Mouse (Mus musculus): ENCODE results near the gene Ccnb2.
A peak's percentile ranks its signal among the peaks of the same experiment; 100 is the strongest.
"Not testable (repeated sequence)": the region's sequence is repeated elsewhere in the genome, so short reads cannot be mapped to it uniquely, and the experiment has no call there.

Gene Ccnb2

DNA sequence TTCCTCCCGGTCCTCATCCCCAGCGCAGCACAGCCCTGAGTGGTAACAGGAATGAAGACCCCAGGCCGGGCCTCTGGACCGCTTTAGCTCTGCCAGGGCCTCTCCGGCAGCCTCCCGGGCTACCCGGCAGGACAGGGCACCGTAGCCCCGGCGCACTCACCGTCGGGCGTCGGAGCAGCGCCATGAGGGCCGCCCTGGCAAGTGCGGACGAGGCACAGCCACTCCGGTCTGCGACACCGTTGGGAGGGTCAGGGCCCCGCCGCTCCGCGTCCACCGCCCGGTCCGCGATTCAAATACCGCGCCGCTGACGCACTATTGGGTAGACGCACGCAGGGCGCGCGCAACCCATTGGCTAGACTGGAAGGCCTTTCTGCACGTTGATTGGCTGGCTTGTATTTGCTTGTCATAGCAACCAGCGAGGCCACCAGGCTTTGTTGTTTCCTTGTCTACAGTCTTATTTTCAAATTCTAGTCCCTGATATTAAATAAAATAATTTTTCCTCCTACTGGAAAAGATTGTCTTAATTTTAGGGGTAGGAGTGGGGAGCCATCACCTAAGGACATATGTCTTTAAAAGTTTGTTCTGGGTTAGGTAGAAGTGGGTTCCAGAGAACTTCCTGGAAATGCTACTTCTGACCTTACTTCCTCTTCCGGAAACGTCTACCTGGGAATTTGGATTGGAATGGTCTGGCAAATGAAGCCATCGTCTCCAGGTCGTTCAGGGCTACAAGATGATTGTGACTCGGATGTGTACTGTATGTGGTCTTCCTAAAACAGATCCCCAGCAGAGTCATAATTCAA, at the start of gene Ccnb2:
TSS of gene Ccnb2 (minus strand) at position 291 of the 800 bp plus-strand sequence.
- peak; percentile 65 for DNase-seq (ENCODE audit: low spot score)

DNA sequence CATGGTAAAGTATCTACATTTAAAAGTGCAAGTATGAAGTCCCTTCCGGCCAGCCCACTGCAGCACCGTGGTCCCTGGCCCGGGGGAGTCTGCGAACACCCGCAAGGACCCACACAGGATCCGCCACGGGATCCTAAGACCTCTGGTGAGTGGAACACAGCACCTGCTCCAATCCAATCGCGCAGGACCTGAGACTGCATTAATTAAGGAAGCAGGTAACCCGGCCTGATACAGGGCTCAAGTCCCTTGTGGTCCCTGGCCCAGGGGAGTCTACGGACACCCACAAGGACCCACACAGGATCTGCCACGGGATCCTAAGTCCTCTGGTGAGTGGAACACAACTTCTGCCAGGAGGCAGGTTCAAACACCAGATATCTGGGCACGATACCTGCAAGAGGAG, 41.7 kb upstream of the Ccnb2 start:
- not testable (repeated sequence) for DNase-seq (ENCODE audit: low spot score)

DNA sequence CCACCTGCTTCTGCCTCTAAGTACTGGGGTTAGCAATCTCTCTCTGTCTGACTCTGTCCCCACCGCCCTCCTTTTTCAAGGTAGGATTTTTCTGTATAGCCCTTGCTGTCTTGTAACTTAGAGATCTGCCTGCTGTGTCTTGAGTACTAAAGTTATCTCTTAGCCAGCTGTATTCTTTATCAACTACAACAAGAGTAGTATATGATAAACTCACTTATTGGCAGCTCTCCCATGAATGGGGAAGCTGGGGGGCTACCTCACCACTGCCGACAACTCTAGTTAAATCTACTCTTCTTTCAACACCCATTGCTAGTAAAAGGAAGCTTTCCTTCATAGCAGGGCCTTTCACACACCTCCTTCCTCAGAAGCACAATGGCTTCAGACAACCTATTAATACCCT, 31.0 kb upstream of the Ccnb2 start:
- no peak for DNase-seq (ENCODE audit: low spot score)

GRCm38 (mm10) chr9:70449072-70449471, 27.7 kb upstream of the Ccnb2 start:
- DNase-seq (ENCODE audit: low spot score), result no peak

- no peak for DNase-seq (ENCODE audit: low spot score)
Measured at GRCm38 (mm10) chr9:70439959-70440358, 18.6 kb upstream of the Ccnb2 start.

DNA sequence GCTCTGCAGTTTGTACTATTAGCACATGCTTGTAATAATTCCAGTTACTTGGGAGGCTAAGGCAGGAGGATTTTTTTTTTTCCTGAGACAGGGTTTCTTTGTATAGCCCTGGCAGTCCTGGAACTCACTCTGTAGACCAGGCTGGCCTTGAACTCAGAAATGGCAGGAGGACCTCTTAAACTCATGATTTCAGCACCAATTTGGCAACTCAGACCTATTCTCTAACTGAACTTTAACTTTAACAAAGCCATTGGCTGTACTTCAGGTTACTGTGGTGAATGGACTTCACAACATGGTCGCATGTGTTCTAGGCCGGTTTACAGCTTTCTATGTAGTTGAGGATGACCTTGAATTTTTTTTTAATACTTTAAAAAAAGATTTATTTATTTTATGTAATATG, 1.3 kb upstream of the Ccnb2 start:
- no peak for DNase-seq (ENCODE audit: low spot score)

GRCm38 (mm10) chr9:70416412-70416811, 4.9 kb downstream of the Ccnb2 start:
- no peak for DNase-seq (ENCODE audit: low spot score)

DNA sequence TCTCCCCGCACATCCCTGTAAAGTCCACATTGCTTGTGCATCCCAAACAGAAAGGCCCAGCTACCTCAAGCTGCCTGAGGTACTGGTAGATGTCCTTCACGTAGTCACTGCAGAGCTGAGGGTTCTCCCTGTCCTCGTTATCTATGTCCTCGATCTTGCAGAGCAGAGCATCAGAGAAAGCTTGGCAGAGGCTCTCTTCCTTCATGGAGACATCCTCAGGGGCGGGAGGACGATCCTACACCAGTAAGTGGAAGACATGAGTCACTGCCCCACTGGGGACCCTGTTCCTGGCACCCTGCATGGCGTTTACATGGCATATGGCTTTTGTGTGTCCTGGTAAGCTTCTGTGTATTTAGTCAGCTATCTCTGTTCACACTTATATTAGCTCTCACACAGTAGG, 8.3 kb downstream of the Ccnb2 start:
- no peak for DNase-seq (ENCODE audit: low spot score)

DNA sequence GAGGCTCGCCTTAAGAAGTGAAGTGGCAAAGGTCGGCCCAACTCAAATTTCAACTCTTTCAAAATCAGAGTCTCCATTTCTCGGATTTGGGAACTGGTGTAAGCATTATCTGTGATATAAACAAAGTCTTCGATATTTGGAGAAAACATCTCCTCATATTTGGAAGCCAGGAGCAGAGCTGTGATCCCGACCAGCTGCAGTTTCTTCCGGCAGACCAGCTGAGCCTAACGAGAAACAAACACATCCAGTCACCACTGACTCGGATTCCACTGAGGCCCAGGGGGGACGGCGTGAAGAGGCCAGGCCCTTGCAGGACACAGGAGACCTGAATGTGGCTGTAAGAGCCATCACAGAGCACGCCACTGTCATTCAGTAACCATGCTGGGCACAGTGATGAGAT, 10.7 kb downstream of the Ccnb2 start:
- no peak for DNase-seq (ENCODE audit: low spot score)

DNA sequence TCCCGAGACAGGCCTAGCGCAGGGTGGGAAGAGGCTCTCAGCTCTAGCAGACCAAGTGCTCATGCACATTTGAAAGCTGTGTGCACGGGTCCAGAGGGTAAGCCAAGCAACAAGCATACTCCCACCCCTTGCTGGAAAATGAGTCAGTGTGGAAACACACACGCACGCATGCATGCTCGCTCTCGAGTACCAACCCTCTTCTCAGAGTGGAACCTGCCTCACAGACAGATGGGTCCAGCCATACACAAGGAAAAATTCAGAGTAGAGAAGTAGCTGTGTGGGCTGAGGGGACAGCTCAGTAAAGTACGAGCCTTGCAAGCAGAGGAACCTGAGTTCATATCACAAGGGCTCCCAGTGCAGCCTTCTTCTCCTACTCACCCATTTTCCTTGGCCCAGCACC, 11.6 kb downstream of the Ccnb2 start:
- DNase-seq (ENCODE audit: low spot score), result no peak

DNA sequence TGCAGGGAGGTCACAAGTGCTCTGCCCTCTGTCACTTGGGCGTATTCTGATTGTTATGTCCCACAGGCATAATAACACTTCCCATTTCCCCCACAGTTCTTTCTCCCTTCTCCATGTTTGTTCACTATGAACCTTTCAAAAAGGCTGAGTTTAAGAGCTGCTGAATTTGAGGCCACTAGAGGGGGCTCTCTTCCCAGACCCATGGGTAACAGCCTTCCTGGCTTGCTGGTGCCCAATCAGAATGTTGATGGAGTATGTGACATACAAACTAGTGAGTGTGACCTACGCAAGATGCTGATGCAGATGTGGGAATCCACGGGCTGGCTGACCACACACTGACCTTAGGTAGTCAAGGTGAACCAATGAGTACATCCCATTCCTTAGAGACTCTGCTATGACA, 12.6 kb downstream of the Ccnb2 start:
- DNase-seq (ENCODE audit: low spot score), result peak; percentile 14

DNA sequence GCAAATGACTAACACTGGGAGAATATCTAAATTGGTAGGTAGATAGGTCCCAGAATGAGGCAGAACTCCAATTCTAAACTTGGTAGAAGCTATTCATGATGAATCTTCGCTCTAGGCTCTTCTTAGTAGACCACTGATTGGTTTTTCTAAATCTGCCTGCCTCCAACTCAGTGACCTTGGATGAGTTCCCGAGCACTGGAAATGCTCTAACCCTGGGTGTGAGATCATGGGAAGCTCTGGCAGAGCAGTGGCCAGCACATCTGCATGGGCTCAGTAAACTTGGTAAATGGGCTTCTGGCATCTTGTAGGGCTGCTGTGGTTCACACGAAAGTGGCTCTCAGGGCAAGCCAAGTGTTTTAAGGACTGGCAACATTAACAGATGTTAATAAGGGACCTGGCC, 14.8 kb downstream of the Ccnb2 start:
- no peak for DNase-seq (ENCODE audit: low spot score)

DNA sequence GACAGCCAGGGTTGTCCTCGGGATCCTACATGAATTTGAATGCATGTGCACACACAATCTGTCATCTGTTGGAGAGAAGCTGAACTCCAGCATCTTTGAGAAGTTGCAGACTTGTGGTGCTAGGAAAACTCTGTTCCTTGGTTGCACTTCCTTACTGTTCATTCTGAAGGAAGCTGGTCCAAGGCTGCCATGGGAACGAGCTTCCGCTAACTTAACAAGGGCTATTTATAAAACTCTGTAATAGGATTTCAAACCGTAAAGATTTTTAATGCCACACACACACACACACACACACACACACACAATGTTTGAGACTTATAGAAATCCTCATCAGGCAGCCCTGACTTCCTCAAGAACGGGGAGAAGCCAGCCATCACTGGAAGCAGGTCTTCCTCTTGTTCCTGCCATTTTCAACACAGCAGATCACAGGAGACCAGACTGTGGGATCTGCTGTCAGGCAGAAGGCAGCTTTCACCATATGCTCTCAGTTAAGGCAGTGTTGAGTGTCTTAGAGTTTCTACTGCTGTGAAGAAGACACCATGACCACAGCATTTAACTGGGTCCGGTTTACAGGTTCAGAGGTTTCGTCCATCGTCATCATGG, 19.3 kb downstream of the Ccnb2 start:
- no peak for DNase-seq (ENCODE audit: low spot score)

DNA sequence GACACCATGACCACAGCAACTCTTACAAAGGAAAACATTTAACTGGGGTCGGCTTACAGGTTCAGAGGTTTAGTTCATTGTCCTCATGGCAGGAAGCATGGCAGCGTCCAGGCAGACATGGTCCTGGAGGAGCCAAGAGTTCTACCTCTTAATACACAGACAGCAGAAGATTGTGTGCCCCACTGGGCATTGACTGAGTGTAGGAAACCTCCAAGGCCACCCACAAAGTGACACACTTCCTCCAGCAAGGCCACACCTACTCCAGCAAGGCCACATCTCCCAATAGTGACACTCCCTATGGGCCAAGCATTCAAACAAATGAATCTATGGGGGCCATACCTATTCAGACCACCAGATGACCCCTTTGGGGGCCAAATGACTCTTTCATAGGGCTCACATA, 25.3 kb downstream of the Ccnb2 start:
- DNase-seq (ENCODE audit: low spot score), result no peak

GRCm38 (mm10) chr9:70395617-70396016, 25.7 kb downstream of the Ccnb2 start:
- DNase-seq (ENCODE audit: low spot score), result no peak

DNA sequence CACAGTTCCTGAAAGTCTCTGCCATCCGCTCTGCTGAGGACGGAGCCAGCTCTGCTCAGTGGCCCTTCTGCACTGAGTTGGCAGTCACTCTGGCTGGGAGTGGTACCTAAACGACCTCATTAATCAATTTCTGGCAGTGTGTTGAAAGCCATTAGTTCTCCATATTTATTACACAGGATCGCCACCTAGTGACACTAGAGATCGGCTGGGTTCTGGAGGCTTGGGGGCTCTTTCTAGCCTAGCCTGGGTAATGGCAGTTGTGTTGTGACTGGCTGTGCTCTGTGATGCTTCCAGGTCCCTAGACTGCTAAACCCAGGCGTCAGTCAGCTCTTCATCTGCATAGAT, 28.8 kb downstream of the Ccnb2 start:
- peak; percentile 30 for DNase-seq (ENCODE audit: low spot score)

DNA sequence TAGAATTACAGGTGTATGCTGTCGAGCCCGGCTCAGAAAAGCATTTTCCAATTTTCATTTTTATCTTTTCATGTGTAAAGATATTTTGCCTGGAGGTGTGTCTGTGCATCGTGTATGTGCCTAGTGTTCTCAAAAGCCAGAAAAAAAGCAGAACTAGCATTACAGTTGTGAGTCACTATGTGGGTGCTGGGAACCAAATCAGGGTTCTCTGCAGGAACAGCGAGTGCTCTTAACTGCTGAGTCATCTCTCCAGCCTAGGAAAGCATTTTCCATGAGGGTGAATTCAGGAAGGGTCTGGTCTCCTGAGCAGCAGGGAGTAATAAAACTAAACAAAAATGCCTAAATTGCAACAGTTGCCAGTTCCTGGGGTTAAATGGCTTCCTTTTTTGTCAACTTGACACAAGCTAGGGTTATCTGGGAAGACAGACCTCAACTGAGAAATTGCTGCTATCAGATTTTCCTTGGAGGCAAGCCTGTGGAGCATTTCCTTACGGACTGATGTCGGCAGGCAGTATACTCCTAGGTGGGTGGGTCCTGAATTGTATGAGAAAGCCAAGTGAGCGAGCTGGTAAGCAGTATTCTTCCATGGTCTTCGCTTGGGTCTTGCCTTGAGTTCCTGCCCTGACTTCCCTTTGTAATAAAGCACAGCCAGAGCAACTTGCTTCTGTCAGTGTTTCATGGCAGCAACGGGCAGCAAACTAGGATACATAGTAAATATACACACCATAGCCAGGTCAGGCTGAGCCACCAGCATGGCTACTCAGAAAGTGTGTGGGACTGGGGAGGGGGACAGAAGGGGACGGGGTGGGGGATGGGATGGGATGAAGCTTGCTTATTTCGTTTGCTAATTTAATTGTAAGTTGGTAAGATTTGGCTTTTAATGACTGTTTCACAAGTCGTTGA, 29.4 kb downstream of the Ccnb2 start:
- no peak for DNase-seq (ENCODE audit: low spot score)

- DNase-seq (ENCODE audit: low spot score), result no peak
Measured at GRCm38 (mm10) chr9:70391042-70391441, 30.3 kb downstream of the Ccnb2 start.

- no peak for DNase-seq (ENCODE audit: low spot score)
Measured at GRCm38 (mm10) chr9:70389548-70389947, 31.8 kb downstream of the Ccnb2 start.

DNA sequence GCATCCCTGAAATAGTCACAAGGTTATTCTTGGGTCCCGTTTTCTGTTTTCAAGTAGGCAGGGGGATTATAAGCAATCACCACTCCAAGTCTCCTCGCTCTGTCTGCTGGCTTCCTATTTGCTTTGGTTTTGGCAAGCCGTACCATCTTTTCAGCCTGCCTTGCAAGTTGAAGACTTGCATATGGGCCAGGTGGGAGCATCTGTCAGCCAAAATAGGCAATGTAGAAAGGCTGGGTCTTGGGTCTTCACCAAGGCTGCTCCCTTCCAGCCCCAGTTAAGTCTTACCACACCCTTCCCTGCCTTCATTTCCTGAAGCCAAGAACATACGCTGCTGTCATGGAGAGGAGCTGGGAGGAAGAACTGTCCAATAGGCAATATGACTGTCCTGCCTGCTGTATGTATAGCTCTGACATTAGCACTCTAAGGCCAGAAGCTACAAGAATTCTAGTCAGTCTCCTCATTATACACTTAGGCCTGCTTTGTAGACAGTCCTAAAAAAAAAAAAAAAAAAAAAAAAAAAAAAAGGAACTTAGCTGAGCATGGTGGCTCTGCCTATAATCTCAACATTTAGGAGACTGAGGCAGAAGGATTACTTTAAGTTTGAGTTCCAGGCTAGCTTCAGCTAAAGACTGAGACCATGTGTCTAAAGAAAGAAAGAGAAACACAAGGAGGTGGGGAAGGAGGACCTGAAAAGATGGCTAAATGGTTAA, 33.8 kb downstream of the Ccnb2 start:
- DNase-seq (ENCODE audit: low spot score), result no peak

DNA sequence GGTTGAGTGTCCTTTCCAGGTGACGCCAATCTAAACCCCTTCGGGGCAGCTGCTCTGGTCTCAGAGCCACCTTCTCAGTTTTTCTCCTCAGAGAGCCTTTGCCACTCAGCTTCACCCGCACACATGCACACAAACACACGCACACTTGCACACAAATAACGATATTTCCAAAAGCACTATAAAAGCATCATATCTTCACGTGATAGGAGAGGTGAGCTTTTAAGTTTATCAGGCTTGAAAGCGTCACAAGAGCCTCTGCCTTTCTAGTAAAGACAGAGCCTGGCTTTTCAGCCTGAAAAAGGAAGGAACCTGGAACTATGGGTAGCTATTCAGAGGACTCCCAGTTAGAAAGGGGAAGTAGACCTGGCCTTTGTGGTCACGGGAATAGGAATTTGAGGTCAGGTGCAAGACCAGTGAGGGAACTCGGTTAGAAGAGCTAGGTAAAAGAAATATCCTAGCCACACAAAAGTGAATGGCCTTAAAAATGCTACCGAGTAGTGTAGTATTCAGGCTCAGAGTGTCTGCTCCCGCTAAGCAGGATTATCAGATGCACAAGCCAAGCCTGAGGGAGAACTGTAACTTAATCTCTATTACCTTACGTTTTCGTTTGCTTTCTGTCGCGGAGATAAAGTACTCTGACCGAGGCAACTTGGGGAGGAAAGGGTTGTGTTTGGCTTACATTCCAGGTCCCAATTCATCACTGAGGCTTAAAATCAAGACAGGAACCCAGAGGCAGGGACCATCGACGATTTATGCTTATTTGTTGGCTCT, 36.2 kb downstream of the Ccnb2 start:
- DNase-seq (ENCODE audit: low spot score), result no peak

DNA sequence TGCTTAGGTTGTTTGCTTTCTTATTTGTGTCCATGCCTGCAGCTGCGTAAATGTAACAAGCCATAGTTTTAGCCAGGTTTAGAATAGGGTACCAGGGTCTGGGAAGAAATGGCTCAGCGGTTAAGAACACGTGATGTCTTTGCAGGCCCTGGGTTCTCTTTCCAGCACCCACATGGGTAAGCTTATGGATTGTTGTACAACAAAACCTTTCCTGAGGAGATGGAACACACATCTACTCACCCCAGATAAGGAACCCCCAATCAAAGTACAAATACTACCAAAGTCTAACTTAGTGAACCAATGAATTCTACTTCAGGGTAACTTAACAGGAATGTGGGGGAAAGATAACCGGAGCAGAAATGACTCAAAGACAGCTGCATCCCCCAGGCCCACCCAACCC, 36.9 kb downstream of the Ccnb2 start:
- no peak for DNase-seq (ENCODE audit: low spot score)

All from ovary, postnatal 14 days (tissue).